Mouse (Mus musculus): ENCODE measurements around the gene Pkmyt1.
A peak's percentile ranks its signal among the peaks of the same experiment; 100 is the strongest.

Gene Pkmyt1

DNA sequence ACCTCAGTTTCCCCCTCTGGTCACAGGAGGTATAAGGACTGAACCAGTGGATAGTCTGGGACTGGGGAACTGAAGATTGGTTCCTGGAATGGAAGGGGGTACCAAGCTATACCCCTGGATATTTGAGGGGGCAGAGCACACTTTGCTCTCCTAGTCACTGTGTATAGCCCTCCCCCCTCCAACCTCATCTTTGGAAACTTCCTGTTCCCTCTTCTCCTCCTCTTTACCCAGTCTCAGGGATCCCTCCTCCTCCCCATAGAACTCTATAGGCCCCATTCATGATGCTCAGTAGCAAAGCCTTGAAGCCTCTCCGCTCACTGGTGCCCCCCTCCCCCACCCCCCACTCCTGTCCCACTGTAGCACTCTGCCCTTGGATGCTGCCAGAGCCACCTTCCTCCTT is 6.7 kb upstream of the Pkmyt1 start:
- DNase-seq (ENCODE audit: extremely low read depth, insufficient read length, low spot score): no peak

GRCm38 (mm10) chr17:23721886-23722285 is 4.2 kb upstream of the Pkmyt1 start:
- DNase-seq (ENCODE audit: extremely low read depth, insufficient read length, low spot score): no peak

GRCm38 (mm10) chr17:23722376-23723125 is 3.6 kb upstream of the Pkmyt1 start, which contains the start of gene 1520401A03Rik:
1520401A03Rik (minus strand) TSS chr17:23722783.
- DNase-seq (ENCODE audit: extremely low read depth, insufficient read length, low spot score): no peak

- no peak for DNase-seq (ENCODE audit: extremely low read depth, insufficient read length, low spot score)
Measured at GRCm38 (mm10) chr17:23725477-23725876, 659 bp upstream of the Pkmyt1 start.

DNA sequence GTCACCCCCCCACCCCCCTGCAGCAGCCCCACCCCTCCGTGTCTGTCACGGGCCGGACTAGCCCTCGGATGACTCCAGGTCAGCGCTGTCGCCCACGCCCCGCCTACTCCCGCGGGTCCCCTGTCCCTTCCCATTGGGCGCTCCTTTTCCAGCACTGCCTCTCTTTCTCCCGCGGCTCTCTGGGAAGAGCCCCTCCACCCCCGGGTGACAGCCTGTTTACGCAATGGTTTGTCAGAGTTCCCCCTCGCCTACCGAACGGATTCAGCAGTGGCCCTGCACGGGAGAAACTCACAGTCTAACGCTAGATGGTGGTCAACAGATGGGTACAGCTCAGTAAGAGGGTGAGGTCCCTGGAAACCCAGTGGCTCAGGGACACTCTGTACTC is 614 bp downstream of the Pkmyt1 start:
- peak; percentile 93 for DNase-seq (ENCODE audit: extremely low read depth, insufficient read length, low spot score)

GRCm38 (mm10) chr17:23730441-23730840 is 4.3 kb downstream of the Pkmyt1 start:
- no peak for DNase-seq (ENCODE audit: extremely low read depth, insufficient read length, low spot score)

- no peak for DNase-seq (ENCODE audit: extremely low read depth, insufficient read length, low spot score)
Measured at GRCm38 (mm10) chr17:23734341-23734740, 8.2 kb downstream of the Pkmyt1 start.

DNA sequence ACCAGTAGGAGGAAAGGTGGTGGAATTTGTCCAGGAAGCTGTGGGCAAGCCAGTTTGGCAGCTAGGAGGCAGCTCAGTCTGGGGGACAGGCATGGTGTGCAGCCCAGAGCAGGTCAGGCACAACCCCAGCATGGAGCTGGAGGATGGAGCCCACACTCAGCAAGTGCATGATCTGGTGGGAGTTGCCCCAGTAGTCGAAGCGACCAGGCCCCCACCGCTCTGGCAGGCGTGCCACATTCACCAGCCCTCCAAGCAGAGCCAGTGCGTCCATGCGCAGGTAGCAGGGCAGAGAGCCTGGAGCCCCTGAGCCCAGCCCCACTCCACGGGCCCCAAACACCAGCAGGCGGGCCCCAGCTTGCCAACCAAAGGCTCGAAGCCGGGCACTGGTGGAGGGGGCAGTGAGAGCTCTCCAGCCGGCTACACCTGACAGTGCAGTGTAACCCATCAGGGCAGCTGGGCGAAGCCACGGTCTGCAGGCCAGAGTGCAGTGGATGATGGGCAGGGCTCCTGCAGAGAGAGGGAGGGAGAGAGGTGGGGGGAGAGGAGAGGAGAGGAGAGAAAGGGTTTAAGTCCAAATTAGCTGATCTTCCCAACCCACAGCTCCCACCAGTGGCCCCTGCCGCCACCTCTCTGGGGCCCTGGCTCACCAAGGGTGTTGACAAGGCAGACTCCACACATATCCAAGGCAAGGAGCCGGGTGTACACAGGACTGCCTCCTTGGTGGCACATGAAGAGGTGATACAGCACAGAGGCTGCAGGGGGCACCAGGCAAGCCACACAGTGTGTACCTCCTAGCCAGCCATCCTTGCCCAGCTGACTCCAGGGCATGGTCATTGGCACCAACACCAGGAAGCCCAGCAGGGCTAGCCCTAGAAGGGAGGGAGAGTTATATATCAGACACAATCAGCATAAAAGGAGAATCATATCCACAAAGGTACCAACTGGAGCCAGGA is 11.6 kb downstream of the Pkmyt1 start:
- no peak for DNase-seq (ENCODE audit: extremely low read depth, insufficient read length, low spot score)

DNA sequence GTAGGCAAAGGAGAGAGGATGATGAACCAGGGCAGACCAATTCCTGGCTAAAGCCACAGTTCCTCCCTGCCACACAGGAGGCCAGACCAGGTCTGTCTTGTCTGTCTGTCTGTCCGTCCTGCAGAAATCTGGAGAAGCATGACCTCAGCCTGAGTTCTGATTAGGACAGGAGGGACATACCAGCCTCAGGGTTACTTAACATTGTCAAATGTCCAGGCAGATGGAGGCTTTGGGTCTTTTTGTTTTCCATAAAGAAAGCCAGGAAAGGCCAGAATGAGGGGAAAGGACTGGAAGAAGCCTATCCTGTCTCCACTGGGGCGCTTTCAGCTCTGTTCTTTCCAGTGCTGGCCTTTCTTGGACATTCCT is 12.7 kb downstream of the Pkmyt1 start:
- no peak for DNase-seq (ENCODE audit: extremely low read depth, insufficient read length, low spot score)

DNA sequence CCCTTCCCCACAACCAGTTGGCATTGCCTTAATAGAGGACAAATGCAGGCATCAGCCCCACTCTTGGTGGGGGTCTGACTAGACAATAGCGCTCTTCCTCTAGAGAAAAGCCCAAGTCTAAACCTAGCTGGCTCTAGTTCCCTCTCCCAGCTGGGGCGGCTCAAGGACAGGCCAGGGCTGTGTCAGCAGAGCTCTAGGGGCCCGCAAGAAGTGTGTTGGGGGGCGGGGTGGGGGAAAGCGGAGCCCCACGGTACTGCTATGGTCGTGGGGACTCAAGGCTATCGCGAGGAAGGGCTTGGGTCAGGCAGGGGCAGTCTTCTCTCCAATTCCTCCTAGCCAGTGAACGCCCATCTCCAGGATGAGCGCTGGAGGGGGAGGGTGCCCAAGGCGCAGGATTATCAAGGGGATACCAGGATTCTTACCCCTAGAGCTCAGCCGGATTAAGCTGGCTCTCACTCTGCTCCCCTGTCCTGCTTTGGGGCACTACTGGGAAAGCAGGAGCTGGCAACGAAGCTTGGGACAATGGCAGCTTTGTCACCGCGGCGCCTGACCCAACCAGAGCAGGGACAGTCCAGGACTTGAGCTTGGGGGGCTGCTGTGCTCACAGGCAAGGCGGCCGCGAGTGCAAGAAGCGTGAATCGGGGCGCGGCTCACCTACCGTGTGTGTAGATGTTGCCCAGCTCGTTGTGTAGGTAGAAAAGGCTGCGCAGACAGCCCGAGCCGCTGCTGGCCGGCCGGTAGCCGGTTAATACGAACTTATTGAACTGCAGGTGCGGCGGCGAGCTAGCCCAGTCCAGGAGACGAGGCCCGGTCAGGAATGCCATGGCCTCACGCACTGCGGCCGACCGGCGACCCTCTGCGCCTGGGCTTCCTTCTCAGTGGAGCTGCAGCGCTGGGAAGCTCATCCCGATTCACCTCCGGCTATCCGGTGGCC is 13.3 kb downstream of the Pkmyt1 start:
- DNase-seq (ENCODE audit: extremely low read depth, insufficient read length, low spot score): no peak

DNA sequence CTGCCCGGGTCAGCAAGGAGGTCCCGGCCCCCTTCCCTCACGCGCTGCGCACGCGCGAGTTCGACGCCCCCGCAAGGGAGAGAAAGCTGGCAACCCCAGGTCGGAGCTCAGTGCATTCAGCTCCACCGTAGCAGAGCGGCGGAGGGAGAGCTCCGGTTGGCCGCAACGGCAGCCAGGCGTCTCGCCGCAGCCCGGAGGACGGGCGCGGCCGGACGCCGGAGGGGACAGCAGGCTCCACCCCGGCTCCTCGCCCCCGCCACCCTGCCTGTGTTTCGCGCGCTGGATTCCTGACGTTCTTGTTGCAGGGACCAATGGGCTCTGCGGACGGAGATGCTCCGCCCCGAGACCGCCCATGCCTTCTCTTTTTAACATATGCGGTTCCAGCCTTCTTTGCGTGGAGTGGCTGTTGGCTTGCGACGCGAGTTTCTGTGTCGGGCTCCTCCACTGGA is 14.0 kb downstream of the Pkmyt1 start:
- DNase-seq (ENCODE audit: extremely low read depth, insufficient read length, low spot score): peak; percentile 87

DNA sequence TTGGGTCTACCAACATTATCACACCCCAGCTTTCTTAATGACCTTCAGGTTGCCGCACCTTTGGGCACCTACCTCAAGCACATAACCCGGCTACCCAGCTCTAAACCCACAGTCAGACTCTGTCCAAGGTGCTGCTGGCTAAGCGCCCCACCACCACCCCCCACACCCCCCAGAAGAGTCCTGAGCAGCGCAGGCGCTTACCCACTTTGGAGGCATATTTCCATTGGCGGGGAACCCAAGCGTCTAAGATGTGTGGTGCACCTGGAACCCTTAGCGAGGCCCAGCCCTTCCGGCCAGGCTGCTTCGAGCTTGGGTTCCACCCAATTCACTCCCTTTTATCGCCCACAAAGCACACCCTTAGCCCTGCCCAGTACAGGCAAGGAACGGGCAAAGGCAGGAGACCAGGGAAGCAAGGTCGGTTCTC is 14.5 kb downstream of the Pkmyt1 start, which contains the start of gene Paqr4:
Gene Paqr4 (minus strand): TSS at position 270 of the 424 bp plus-strand sequence.
- no peak for DNase-seq (ENCODE audit: extremely low read depth, insufficient read length, low spot score)

DNA sequence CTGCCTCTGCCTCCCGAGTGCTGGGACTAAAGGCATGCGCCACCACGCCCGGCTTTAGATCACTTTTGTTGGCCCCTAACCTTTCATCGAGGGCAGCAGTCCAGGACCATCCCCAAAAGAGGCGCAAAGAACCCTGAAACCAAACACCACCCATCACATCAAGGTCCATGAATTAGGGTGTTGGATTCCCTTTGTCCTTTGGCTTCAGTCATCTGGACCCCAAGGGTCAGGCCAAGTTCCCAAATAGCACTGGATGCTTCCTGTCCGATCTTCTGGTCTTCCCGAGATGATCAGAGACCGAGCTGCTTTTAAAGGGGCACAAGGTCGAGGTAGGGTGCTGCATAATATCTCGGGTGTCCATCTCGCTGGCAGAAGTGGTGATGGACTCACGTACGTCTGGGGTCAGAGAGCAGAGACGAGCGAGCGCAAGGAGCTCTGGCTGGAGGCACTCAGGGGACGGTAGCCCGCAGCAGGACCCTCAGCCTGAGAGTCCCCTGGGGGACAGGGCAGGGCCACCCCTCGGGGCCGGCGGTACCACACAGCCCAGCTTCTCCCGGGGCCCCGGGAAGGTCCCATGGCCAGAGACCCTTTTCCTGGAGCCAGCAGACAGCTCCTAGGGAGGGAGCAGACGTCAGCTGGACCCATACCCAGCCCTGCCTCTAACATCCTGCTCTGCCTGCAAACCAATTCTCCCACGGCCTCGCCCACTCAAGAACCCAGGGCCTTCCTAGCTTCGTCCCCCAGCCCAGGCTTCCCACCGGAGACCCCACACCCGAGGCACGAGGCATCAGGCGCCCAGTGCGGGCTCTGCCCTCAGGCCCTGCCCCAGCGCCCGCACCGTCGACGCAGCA is 15.4 kb downstream of the Pkmyt1 start:
- DNase-seq (ENCODE audit: extremely low read depth, insufficient read length, low spot score): no peak

- no peak for DNase-seq (ENCODE audit: extremely low read depth, insufficient read length, low spot score)
Measured at GRCm38 (mm10) chr17:23742210-23742793, 16.2 kb downstream of the Pkmyt1 start.

DNA sequence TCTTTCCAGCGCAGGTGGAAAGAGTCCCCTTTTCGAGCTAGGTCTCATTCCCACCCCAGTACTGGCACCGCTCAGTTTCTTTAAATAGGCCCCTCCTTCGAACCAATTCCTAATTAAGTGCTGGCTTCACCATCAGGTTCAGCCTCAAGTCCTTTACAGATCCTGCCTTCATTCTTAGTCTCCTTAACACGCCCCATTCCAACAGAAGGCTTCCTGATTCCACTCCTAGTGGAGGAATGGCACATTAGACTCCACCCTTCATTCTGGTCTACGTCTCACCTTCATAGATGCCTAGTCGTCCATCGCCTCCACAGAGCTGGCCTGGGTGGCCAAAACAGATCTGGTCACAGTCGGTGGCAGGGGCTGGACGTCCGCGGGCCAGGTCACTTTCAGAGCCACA is 16.8 kb downstream of the Pkmyt1 start:
- no peak for DNase-seq (ENCODE audit: extremely low read depth, insufficient read length, low spot score)

GRCm38 (mm10) chr17:23744076-23744475 is 17.9 kb downstream of the Pkmyt1 start:
- DNase-seq (ENCODE audit: extremely low read depth, insufficient read length, low spot score): no peak

DNA sequence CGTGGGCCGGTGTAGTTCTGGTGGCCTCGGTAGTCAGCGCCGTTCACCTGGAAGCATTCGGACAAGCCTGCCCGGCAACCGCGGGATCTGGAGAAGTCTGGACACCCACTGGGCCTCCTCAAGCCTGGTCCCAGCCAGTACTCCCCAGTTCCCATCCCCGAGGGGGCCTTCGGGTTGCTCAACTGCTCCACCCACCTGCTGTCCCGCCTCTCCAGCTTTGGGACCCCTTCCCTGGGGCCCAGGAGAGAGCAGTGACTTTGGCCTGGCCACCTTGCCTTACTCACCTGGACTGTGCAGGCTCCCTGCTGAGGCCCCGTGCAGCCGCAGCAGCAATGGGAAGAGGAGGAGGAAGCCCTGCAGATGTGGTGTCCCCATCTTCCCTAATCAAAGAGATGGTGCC is 18.5 kb downstream of the Pkmyt1 start:
- DNase-seq (ENCODE audit: extremely low read depth, insufficient read length, low spot score): no peak

DNA sequence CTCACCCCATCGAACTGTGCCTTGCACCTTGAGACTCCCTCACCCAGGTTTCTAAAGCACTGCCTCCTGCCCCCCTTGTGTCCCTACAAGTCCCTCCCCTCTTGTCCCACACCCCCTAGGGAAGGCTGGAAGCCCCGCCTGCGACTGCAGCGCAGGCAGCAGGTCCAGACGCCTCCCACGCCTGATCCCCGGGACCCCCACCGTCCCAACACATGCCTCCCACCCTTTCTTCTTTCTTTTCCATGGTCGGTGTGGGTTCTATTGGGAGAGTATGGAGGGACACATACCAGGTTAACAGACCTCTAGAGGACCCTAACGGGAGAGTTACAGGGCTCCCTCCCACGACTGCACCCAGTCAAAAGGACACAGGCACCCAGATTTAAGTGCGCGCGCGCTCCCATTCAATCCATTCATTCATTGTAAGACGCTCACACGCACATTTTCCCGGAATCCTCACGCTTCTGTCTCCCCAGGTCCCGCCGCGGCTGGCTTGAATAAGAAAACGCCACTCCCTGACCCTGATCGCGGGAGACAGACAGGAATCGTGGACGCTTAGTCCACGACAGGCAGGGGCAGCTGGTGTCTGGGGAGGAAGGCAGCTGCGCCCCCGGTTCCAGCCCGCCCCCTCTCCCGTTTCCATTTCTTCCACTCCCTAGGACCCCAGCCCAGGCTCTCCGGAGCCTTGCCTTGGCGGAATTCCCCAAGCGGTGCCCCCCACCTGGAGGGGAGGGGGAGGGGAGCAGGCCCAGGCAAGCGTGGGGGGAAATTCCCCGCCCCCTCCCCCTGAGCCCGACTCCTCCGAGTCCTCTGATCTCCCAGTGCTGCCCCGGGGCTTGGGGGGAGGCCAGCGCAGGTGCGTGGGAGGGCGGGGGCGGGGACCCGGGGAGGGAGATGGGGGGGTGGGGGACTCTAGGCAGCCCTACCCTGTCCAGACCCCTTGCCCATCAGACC is 19.4 kb downstream of the Pkmyt1 start, which contains the start of gene Kremen2:
Gene Kremen2 (minus strand): TSS at position 533 of the 951 bp plus-strand sequence.
- no peak for DNase-seq (ENCODE audit: extremely low read depth, insufficient read length, low spot score)
